Mouse (Mus musculus) stomach, postnatal 0 days (tissue): ENCODE measurements around the gene Grn. TPM values are rescaled to one million over a fixed set of nuclear protein-coding genes. Genes with fewer than 3 reads are reported as not detected.
A peak's percentile ranks its signal among the peaks of the same experiment; 100 is the strongest.

Experiments
- ATAC-seq: fragments of 200-750 bp; cut with Nextera tagmentation; 2 replicates; pipeline ENCODE4 v1.8.0; 2017; ENCODE audit not compliant: low FRiP score, low TSS enrichment
- DNase-seq: peaks from one replicate; pipeline ENCODE4 v3.0.0-alpha.2; 2016; ENCODE audit warnings: low spot score
- H3K27ac ChIP-seq: fragments of 300-500 bp; sonication (generic); replicated peaks from 2 replicates; pipeline ENCODE4 v1.5.1; 2014; ENCODE audit warnings: mild to moderate bottlenecking, control low read depth
- H3K27me3 ChIP-seq: fragments of 300-500 bp; sonication (generic); 2 replicates; pipeline ENCODE4 v1.6.1; 2014; ENCODE audit warnings: low read length; ENCODE audit not compliant: control insufficient read depth, insufficient read depth
- H3K36me3 ChIP-seq: fragments of 300-500 bp; sonication (generic); 2 replicates; pipeline ENCODE4 v1.6.1; 2014; ENCODE audit warnings: low read length, mixed read lengths; ENCODE audit not compliant: control insufficient read depth, insufficient read depth
- H3K4me1 ChIP-seq: fragments of 300-500 bp; sonication (generic); replicated peaks from 2 replicates; pipeline ENCODE4 v1.6.1; 2014; ENCODE audit warnings: antibody characterized with exemption; ENCODE audit not compliant: control insufficient read depth, insufficient read depth
- H3K4me2 ChIP-seq: fragments of 300-500 bp; sonication (generic); replicated peaks from 2 replicates; pipeline ENCODE4 v1.6.1; 2014; ENCODE audit warnings: low read depth, mild to moderate bottlenecking, control low read depth, moderate library complexity
- H3K4me3 ChIP-seq: fragments of 300-500 bp; sonication (generic); 2 replicates; pipeline ENCODE4 v1.5.1; 2014; ENCODE audit warnings: low read depth, low read length, control low read depth
- H3K9ac ChIP-seq: fragments of 300-500 bp; sonication (generic); 2 replicates; pipeline ENCODE4 v1.6.1; 2014; ENCODE audit warnings: mild to moderate bottlenecking, low read length, control low read depth, mixed read lengths
- H3K9me3 ChIP-seq: fragments of 300-500 bp; sonication (generic); 2 replicates; pipeline ENCODE4 v1.6.1; 2016; ENCODE audit warnings: low read length; ENCODE audit not compliant: control insufficient read depth
- CTCF ChIP-seq: IDR thresholded peaks from 2 replicates; pipeline ENCODE4 v1.5.1; 2016; ENCODE audit warnings: antibody characterized with exemption, low read depth, mild to moderate bottlenecking, moderate library complexity
- EP300 ChIP-seq: optimal IDR thresholded peaks from 2 replicates; pipeline ENCODE3; 2016; ENCODE audit warnings: antibody characterized with exemption
- WGBS: fragments of 180-500 bp; shearing (Covaris S2); extraction: QIAGEN DNeasy Blood & Tissue Kit; methylation state at CpG from one replicate; pipeline ENCODE4 v1.1.7; 2014; 5-methylcytosine and 5-hydroxymethylcytosine counted together
- polyA plus RNA-seq: library from polyadenylated mRNA; unstranded; fragments of >200 nt; fragmentation: Nextera tagmentation; extraction: Ambion mirVana; gene quantifications from 2 replicates; pipeline ENCODE4 v1.2.1, GENCODE M21; 2015

The Grn gene
- polyA plus RNA-seq, 1 experiment from 2014 or later, result 126 TPM

GRCm38 (mm10) chr11:102439093-102440082 is 9.3 kb downstream of the Grn start:
- Histone ChIP-seq H3K4me1 (peaks cover 9% of the 10 kb centered on the region), H3K36me3 (peaks cover 17% of the 10 kb centered on the region; the same call in 1 of the 2 replicates), H3K4me3 (no peak overlapping the region), H3K27me3 (no peaks in the 10 kb centered on the region), H3K9me3 (no peaks in the 10 kb centered on the region), H3K9ac (no peak overlapping the region), H3K4me2 (no peak overlapping the region), H3K27ac (no peak overlapping the region)
- 81% methylated on average over 14 of the region's 14 CpGs for WGBS
- ATAC-seq (no peak), DNase-seq (no peak)
- TF ChIP-seq EP300, result no peak
- TF ChIP-seq CTCF, result no peak

GRCm38 (mm10) chr11:102440255-102440654 is 10.1 kb downstream of the Grn start:
- 96% methylated on average over 8 of the region's 8 CpGs for WGBS
- Histone ChIP-seq H3K4me1 (peaks cover 11% of the 10 kb centered on the region), H3K4me2 (no peak overlapping the region), H3K4me3 (no peak overlapping the region), H3K27me3 (no peaks in the 10 kb centered on the region), H3K9ac (no peak overlapping the region), H3K36me3 (peaks cover 14% of the 10 kb centered on the region; the same call in 1 of the 2 replicates), H3K27ac (no peak overlapping the region), H3K9me3 (no peaks in the 10 kb centered on the region)
- TF ChIP-seq CTCF, result no peak
- no peak for TF ChIP-seq EP300
- ATAC-seq (no peak), DNase-seq (no peak)

GRCm38 (mm10) chr11:102441434-102441833 is 11.3 kb downstream of the Grn start:
- WGBS, result 80% methylated on average over 3 of the region's 3 CpGs

GRCm38 (mm10) chr11:102442089-102442488 is 12.0 kb downstream of the Grn start:
- no peak overlapping the region for H3K27ac ChIP-seq
- peaks cover 22% of the 10 kb centered on the region for H3K4me1 ChIP-seq
- H3K27me3 ChIP-seq, result no peaks in the 10 kb centered on the region
- ATAC-seq, result no peak
- peaks cover 6% of the 10 kb centered on the region; the same call in 1 of the 2 replicates for H3K36me3 ChIP-seq
- DNase-seq, result no peak
- H3K9ac ChIP-seq, result no peak overlapping the region
- H3K9me3 ChIP-seq, result no peaks in the 10 kb centered on the region
- no peak for TF ChIP-seq CTCF
- no peak for TF ChIP-seq EP300
- H3K4me2 ChIP-seq, result no peak overlapping the region
- WGBS, result 84% methylated on average over 6 of the region's 6 CpGs
- no peak overlapping the region for H3K4me3 ChIP-seq

More at GRCm38 (mm10) chr11:102441434-102441833, 11.3 kb downstream of the Grn start:
- Histone ChIP-seq H3K27me3 (no peaks in the 10 kb centered on the region), H3K4me1 (peaks cover 22% of the 10 kb centered on the region), H3K36me3 (peaks cover 6% of the 10 kb centered on the region; the same call in 1 of the 2 replicates), H3K4me2 (no peak overlapping the region), H3K27ac (no peak overlapping the region), H3K4me3 (no peak overlapping the region), H3K9ac (no peak overlapping the region), H3K9me3 (no peaks in the 10 kb centered on the region)
- TF ChIP-seq CTCF (peak; percentile 57), EP300 (no peak)
- ATAC-seq, result no peak
- no peak for DNase-seq

GRCm38 (mm10) chr11:102443740-102444139 is 13.6 kb downstream of the Grn start:
- WGBS, result 62% methylated on average over 10 of the region's 12 CpGs
- Histone ChIP-seq H3K4me3 (no peak overlapping the region), H3K9ac (no peak overlapping the region), H3K9me3 (no peaks in the 10 kb centered on the region), H3K36me3 (peaks cover 6% of the 10 kb centered on the region; the same call in 1 of the 2 replicates), H3K27ac (no peak overlapping the region), H3K4me1 (peaks cover 15% of the 10 kb centered on the region), H3K27me3 (no peaks in the 10 kb centered on the region), H3K4me2 (no peak overlapping the region)
- no peak for TF ChIP-seq CTCF
- TF ChIP-seq EP300, result no peak
- DNase-seq, result no peak
- no peak for ATAC-seq

- Histone ChIP-seq H3K27me3 (no peaks in the 10 kb centered on the region), H3K36me3 (peaks cover 6% of the 10 kb centered on the region; the same call in 1 of the 2 replicates), H3K4me3 (no peak overlapping the region), H3K4me2 (no peak overlapping the region), H3K9me3 (no peaks in the 10 kb centered on the region), H3K27ac (no peak overlapping the region), H3K9ac (no peak overlapping the region), H3K4me1 (peaks cover 15% of the 10 kb centered on the region)
- TF ChIP-seq EP300 (no peak), CTCF (no peak)
- DNase-seq, result no peak
- 76% methylated on average over 3 of the region's 3 CpGs for WGBS
- no peak for ATAC-seq
Measured at GRCm38 (mm10) chr11:102444321-102444720, 14.2 kb downstream of the Grn start.
